Mouse (Mus musculus): ENCODE results near the gene Sec23a.
"Not testable (repeated sequence)": the region's sequence is repeated elsewhere in the genome, so short reads cannot be mapped to it uniquely, and the experiment has no call there.

Sec23a gene

GRCm38 (mm10) chr12:59011844-59012709 lies at the start of gene Sec23a:
Gene Sec23a (minus strand): TSS chr12:59012017.
- peak; percentile 97 for DNase-seq

DNA sequence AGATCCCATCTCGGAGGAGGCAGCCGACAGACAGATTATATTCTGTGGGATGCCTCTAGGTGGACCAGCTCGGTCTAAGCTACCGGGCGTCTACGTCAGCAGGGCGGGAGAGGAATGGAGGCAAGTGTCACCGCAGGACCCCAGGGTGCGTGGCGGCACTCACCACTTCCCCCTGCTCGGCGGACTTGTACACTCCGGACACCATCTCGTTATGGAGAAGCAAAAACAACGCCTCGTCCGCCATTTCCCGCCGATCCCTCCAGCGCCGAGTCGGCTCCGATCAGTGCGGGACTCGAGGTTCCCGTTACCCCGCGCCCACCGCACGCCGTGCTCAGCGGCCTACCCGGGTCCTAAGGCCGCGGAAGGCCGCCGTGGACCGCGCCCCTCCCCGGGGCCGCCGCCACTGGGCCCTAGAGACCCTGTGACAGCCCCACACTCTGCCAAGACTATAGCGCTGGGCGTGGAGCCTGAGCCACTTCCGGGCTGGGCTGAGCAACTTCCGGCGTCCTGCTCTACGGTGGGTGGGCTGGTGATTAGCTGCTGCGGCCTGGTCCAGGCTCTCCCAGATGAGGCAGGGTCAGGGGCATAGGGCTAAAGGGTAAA lies 49.3 kb upstream of the Sec23a start, which contains the start of gene Trappc6b:
Gene Trappc6b (minus strand): TSS at position 480 of the 603 bp plus-strand sequence.
- DNase-seq, result peak; percentile 81

GRCm38 (mm10) chr12:59060322-59060721 lies 48.5 kb upstream of the Sec23a start:
- no peak for DNase-seq

- DNase-seq, result not testable (repeated sequence)
These were observed 46.4 kb upstream of the Sec23a start for GRCm38 (mm10) chr12:59058242-59058641.

- DNase-seq, result no peak
These were observed 44.4 kb upstream of the Sec23a start for GRCm38 (mm10) chr12:59056222-59056621.

DNA sequence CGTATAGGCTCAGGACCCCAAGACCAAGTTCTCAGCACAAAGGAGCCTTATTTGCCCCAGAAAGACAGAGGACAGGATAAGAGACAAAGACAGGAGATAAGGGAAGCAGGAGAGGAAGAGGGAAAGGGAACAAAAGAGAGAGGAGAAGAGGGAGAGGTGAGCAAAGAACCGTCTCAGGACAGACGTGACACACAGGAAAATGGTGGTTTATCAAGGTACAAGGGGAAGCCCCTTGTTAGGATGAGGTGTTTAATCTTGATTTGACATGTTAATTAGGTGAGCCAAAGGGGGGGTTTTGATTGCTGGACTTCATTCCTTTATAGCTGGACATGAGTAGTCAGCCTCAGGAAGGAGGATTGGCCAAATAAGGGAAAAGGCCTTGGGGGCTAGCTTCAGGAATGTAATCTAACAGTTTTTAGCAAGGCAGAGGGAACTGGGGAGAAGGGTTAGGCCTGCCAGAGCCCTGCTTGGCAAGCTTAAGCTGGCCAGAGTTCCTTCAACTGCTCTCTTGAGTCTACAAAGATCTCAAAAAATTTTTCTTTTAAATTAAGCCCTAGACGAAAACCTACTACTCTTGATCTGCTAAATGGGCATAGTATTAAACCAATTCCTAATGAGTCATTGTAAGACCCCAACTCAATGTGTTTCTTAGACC lies 43.5 kb upstream of the Sec23a start:
- DNase-seq, result no peak

DNA sequence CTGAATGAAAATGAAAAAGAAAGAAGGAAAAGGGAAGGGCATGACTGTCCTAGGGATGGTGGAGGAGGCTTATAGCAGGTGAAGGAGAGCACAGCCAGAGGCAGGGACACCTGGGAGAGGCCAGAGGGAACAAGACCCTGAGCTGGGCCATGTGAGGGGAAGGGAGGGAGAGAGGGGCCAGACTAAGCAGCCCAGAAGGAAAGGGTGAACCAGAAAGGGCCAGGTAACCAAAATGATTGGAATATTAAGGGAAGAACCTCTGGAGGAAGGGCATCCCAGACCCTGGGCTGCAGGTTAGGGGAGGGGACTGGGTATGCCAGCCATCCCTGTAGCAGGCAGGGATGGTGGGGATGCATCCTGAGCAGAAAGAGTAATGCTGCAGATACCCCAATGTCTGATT lies 42.2 kb upstream of the Sec23a start:
- no peak for DNase-seq

DNA sequence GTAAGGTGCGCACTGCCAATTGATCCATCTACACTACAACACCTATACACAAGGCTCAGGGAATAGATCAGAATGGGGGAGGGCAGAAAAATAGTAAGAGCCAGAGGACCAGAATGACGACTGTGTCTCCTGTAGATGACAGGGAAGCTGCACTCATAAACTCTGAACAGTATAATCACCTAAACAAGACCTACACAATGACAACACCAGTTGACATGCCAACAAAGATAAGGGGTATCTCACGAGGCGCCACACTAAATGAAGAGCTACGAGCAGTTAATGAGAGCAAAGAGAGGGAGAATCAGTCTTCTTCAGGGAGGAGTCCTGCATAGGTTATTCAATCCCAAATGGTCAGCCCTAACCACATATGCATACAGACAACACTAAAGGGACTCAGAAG lies 41.3 kb upstream of the Sec23a start:
- DNase-seq, result no peak

- DNase-seq, result no peak
These were observed 40.7 kb upstream of the Sec23a start for GRCm38 (mm10) chr12:59052470-59052869.

DNA sequence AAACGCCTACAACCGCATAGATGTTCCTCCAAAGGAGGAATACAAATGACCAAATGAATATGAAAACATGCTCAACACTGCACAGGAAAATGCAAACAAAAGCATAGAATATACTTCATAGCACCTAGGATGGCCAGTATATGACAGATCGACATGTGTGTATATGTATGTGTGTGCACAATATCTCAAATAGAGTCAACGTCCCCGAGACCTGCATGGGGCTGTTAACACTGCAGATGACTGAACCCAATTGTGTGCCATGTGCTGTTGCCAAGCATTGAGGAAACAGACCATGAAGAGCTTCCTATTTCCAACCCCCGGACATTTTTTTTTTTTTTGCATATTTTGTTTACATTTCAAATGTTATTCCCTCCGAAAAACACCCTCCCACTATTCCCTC lies 29.0 kb upstream of the Sec23a start:
- no peak for DNase-seq

DNA sequence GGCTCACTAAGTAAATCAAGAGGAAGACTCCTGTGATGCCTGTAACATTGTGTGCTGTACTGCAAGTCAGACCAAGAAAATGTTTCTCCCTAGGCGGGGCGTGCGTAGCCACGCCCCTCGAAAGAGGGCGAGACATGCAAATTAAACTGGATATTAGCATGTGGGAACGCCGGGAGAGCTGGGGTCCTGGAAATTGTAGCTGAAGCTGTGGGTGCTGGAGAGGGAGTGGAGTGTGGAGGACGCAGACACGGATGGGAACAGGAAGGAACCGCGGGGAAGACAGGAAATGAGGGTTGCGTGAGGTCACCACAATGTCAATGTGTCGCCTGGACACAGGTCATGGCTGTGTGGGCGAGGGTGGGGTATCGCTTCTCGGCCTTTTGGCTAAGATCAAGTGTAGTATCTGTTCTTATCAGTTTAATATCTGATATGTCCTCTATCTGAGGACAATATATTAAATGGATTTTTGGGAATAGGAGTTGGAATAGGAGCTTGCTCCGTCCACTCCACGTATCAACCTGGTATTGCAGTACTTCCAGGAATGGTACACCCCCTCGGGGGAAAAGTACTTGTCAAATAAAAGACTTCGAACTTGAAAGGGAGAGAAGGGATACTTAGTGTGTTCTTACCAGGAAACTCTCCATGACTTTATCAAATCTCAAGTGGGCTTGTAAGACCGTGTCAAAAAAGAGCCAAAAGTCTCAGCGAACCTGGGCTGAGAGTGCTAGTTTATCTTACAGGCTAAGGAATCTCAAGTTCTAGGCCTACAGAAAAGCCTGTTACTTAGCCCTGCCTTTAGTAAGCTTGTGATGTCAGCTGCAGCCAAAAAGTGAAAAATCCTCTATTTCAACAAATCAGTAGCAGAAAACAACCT lies 28.4 kb upstream of the Sec23a start:
- no peak for DNase-seq

DNA sequence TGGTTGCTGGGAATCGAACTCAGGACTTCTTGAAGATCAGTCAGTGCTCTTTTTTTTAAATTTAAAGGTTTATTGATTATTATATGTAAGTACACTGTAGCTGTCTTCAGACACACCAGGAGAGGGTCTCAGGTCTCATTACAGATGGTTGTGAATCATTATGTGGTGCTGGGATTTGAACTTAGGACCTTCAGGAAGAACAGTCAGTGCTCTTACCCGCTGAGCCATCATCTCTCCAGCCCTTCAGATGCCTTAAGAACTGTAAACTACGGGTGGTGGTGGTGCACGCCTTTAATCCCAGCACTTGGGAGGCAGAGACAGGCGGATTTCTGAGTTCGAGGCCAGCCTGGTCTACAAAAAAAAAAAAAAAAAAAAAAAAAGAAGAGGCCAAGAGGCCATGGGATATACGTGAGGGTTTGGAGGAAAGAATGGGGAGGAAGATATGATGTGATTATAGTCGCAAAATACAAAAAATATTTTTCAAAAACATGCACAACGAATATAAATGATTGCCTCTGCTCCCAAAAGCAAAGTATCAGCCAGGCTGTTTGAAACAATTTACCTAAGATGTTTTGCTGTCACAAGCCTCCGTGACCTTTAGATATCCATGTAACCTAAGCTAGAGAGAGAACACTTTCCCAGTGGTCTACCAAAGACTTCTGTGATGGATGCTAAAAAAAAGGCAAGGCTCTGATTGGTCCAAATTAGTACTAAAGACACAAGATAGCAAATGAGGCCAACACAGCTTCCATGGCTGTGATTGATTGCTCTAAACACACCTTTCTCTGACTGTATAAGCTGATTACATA lies 27.5 kb upstream of the Sec23a start:
- no peak for DNase-seq

- DNase-seq, result no peak
These were observed 20.3 kb upstream of the Sec23a start for GRCm38 (mm10) chr12:59032101-59032500.

GRCm38 (mm10) chr12:59021306-59021705 lies 9.5 kb upstream of the Sec23a start:
- no peak for DNase-seq

DNA sequence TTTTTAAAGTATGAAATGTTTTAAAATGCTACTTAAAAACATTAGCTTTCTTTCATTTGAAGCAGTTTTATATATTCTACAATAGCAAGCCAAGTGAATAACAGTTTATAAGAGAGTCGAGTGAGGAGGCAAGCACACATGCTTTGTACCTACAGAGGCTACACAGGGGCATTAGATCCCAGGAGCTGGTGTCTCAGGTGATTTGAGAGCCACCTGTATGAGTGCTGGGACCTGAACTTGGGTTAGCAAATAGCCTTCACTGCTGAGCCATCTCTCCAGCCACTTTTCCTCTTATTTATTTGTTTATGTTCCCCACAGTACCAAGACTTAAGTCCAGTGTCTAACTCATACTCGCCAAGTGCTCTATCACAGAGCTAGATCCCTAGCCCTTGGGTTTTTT lies 8.1 kb upstream of the Sec23a start:
- no peak for DNase-seq

- DNase-seq, result no peak
These were observed 6.2 kb upstream of the Sec23a start for GRCm38 (mm10) chr12:59017970-59018369.

- DNase-seq, result peak; percentile 90
These were observed 1.4 kb upstream of the Sec23a start, which contains the start of gene Gemin2 for GRCm38 (mm10) chr12:59013234-59013633. Gene Gemin2 (plus strand): TSS chr12:59013393.

GRCm38 (mm10) chr12:59012710-59013091 lies 884 bp upstream of the Sec23a start:
- no peak for DNase-seq

- DNase-seq, result no peak
These were observed 458 bp downstream of the Sec23a start for GRCm38 (mm10) chr12:59011275-59011843.

GRCm38 (mm10) chr12:59010482-59010881 lies 1.3 kb downstream of the Sec23a start:
- no peak for DNase-seq

- no peak for DNase-seq
These were observed 26.1 kb downstream of the Sec23a start for GRCm38 (mm10) chr12:58985766-58986165.

Measured in right cerebral cortex, postnatal 25 days (tissue).